Mouse (Mus musculus): ENCODE results near the gene Erp29. TPM values are rescaled to one million over a fixed set of nuclear protein-coding genes. Genes with fewer than 3 reads are reported as not detected.
"Not testable (repeated sequence)": the region's sequence is repeated elsewhere in the genome, so short reads cannot be mapped to it uniquely, and the experiment has no call there.

Erp29 gene
- 365 and 401 TPM in 2 replicates for polyA plus RNA-seq (2012; ENCODE audit: insufficient read depth, insufficient read length, missing spikeins)

GRCm38 (mm10) chr5:121452026-121452869, at the start of gene Erp29:
TSS of gene Erp29 (minus strand) at chr5:121452506.
- no peak for TF ChIP-seq CTCF (IDR thresholded peaks at IDR 0.05; ENCODE audit: low read depth, low read length)
- TF ChIP-seq POLR2A (IDR thresholded peaks at IDR 0.05; ENCODE audit: borderline replicate concordance, low read depth, low read length), result no peak; the same call in 1 of the 2 replicates
- H3K4me1 ChIP-seq (ENCODE audit: control insufficient read depth, insufficient read depth, low read length), result peaks cover 30% of the 10 kb centered on the region

GRCm38 (mm10) chr5:121501424-121501996, 49.2 kb upstream of the Erp29 start:
- Histone ChIP-seq H3K4me1 (ENCODE audit: control insufficient read depth, insufficient read depth, low read length) (peaks cover 13% of the 10 kb centered on the region), H3K4me3 (ENCODE audit: insufficient read depth, low read length) (peak overlapping the region; percentile 41)
- H3K27ac ChIP-seq (ENCODE audit: insufficient read depth, low read depth, low read length), result not testable (repeated sequence)

More at GRCm38 (mm10) chr5:121452026-121452869, at the start of gene Erp29:
- Histone ChIP-seq H3K27ac (ENCODE audit: insufficient read depth, low read depth, low read length) (peak within 1 kb of the TSS; percentile 97), H3K4me3 (ENCODE audit: insufficient read depth, low read length) (peak within 1 kb of the TSS; percentile 94)

- H3K4me1 ChIP-seq (ENCODE audit: control insufficient read depth, insufficient read depth, low read length), result peaks cover 13% of the 10 kb centered on the region
- 0 out of 2 replicates have a peak overlapping the region, but pooled peaks have one; percentile 41 for H3K4me3 ChIP-seq (ENCODE audit: insufficient read depth, low read length)
- H3K27ac ChIP-seq (ENCODE audit: insufficient read depth, low read depth, low read length), result peak overlapping the region; percentile 5; the same call in 1 of the 2 replicates
- TF ChIP-seq CTCF (IDR thresholded peaks at IDR 0.05; ENCODE audit: low read depth, low read length) (no peak), POLR2A (IDR thresholded peaks at IDR 0.05; ENCODE audit: borderline replicate concordance, low read depth, low read length) (no peak)
Measured at GRCm38 (mm10) chr5:121500719-121501118, 48.4 kb upstream of the Erp29 start.

GRCm38 (mm10) chr5:121493305-121493704, 41.0 kb upstream of the Erp29 start:
- no peaks in the 10 kb centered on the region for H3K4me1 ChIP-seq (ENCODE audit: control insufficient read depth, insufficient read depth, low read length)
- TF ChIP-seq POLR2A (IDR thresholded peaks at IDR 0.05; ENCODE audit: borderline replicate concordance, low read depth, low read length) (no peak), CTCF (IDR thresholded peaks at IDR 0.05; ENCODE audit: low read depth, low read length) (no peak)
- no peak overlapping the region for H3K27ac ChIP-seq (ENCODE audit: insufficient read depth, low read depth, low read length)
- H3K4me3 ChIP-seq (ENCODE audit: insufficient read depth, low read length), result no peak overlapping the region

- no peaks in the 10 kb centered on the region for H3K4me1 ChIP-seq (ENCODE audit: control insufficient read depth, insufficient read depth, low read length)
- no peak overlapping the region for H3K27ac ChIP-seq (ENCODE audit: insufficient read depth, low read depth, low read length)
- no peak overlapping the region for H3K4me3 ChIP-seq (ENCODE audit: insufficient read depth, low read length)
- TF ChIP-seq CTCF (IDR thresholded peaks at IDR 0.05; ENCODE audit: low read depth, low read length), result no peak
- no peak for TF ChIP-seq POLR2A (IDR thresholded peaks at IDR 0.05; ENCODE audit: borderline replicate concordance, low read depth, low read length)
Measured at GRCm38 (mm10) chr5:121484801-121485200, 32.5 kb upstream of the Erp29 start.

- Histone ChIP-seq H3K4me3 (ENCODE audit: insufficient read depth, low read length) (no peak overlapping the region), H3K4me1 (ENCODE audit: control insufficient read depth, insufficient read depth, low read length) (no peaks in the 10 kb centered on the region), H3K27ac (ENCODE audit: insufficient read depth, low read depth, low read length) (no peak overlapping the region)
- TF ChIP-seq POLR2A (IDR thresholded peaks at IDR 0.05; ENCODE audit: borderline replicate concordance, low read depth, low read length), result no peak
- no peak for TF ChIP-seq CTCF (IDR thresholded peaks at IDR 0.05; ENCODE audit: low read depth, low read length)
Measured at GRCm38 (mm10) chr5:121477680-121478079, 25.4 kb upstream of the Erp29 start.

- TF ChIP-seq CTCF (IDR thresholded peaks at IDR 0.05; ENCODE audit: low read depth, low read length), result no peak
- no peak for TF ChIP-seq POLR2A (IDR thresholded peaks at IDR 0.05; ENCODE audit: borderline replicate concordance, low read depth, low read length)
- Histone ChIP-seq H3K4me3 (ENCODE audit: insufficient read depth, low read length) (no peak overlapping the region), H3K27ac (ENCODE audit: insufficient read depth, low read depth, low read length) (no peak overlapping the region), H3K4me1 (ENCODE audit: control insufficient read depth, insufficient read depth, low read length) (peaks cover 10% of the 10 kb centered on the region)
Measured at GRCm38 (mm10) chr5:121476040-121476439, 23.7 kb upstream of the Erp29 start.

GRCm38 (mm10) chr5:121474610-121475009, 22.3 kb upstream of the Erp29 start:
- Histone ChIP-seq H3K4me1 (ENCODE audit: control insufficient read depth, insufficient read depth, low read length) (peaks cover 10% of the 10 kb centered on the region), H3K27ac (ENCODE audit: insufficient read depth, low read depth, low read length) (no peak overlapping the region), H3K4me3 (ENCODE audit: insufficient read depth, low read length) (no peak overlapping the region)
- TF ChIP-seq CTCF (IDR thresholded peaks at IDR 0.05; ENCODE audit: low read depth, low read length) (no peak), POLR2A (IDR thresholded peaks at IDR 0.05; ENCODE audit: borderline replicate concordance, low read depth, low read length) (no peak)

- H3K4me3 ChIP-seq (ENCODE audit: insufficient read depth, low read length), result no peak overlapping the region
- no peak overlapping the region for H3K27ac ChIP-seq (ENCODE audit: insufficient read depth, low read depth, low read length)
- H3K4me1 ChIP-seq (ENCODE audit: control insufficient read depth, insufficient read depth, low read length), result peaks cover 10% of the 10 kb centered on the region
- no peak for TF ChIP-seq CTCF (IDR thresholded peaks at IDR 0.05; ENCODE audit: low read depth, low read length)
- no peak for TF ChIP-seq POLR2A (IDR thresholded peaks at IDR 0.05; ENCODE audit: borderline replicate concordance, low read depth, low read length)
Measured at GRCm38 (mm10) chr5:121472411-121472810, 20.1 kb upstream of the Erp29 start.

- Histone ChIP-seq H3K4me1 (ENCODE audit: control insufficient read depth, insufficient read depth, low read length) (peaks cover 10% of the 10 kb centered on the region), H3K27ac (ENCODE audit: insufficient read depth, low read depth, low read length) (no peak overlapping the region), H3K4me3 (ENCODE audit: insufficient read depth, low read length) (no peak overlapping the region)
- no peak for TF ChIP-seq POLR2A (IDR thresholded peaks at IDR 0.05; ENCODE audit: borderline replicate concordance, low read depth, low read length)
- TF ChIP-seq CTCF (IDR thresholded peaks at IDR 0.05; ENCODE audit: low read depth, low read length), result no peak
Measured at GRCm38 (mm10) chr5:121469566-121469965, 17.3 kb upstream of the Erp29 start.

Data from bone marrow macrophage, adult 2 months (primary cell).